Mouse (Mus musculus) limb, embryonic 12.5 days (tissue): Measurements from ENCODE around the gene Slc25a22. TPM values are rescaled to one million over a fixed set of nuclear protein-coding genes. Genes with fewer than 3 reads are reported as not detected.
A peak's percentile ranks its signal among the peaks of the same experiment; 100 is the strongest.
"Not testable (repeated sequence)": the region's sequence is repeated elsewhere in the genome, so short reads cannot be mapped to it uniquely, and the experiment has no call there.

Source experiments
- ATAC-seq: fragments of 200-750 bp; cut with Nextera tagmentation; 2 replicates; pipeline ENCODE4 v1.8.0; 2017; ENCODE audit warnings: low read depth, moderate TSS enrichment; ENCODE audit not compliant: insufficient number of reproducible peaks, insufficient read depth, low FRiP score, low TSS enrichment
- H3K27ac ChIP-seq: fragments of 300-500 bp; sonication (generic); 2 replicates; pipeline ENCODE4 v1.5.1; 2016; ENCODE audit warnings: mild to moderate bottlenecking, moderate library complexity
- H3K27me3 ChIP-seq: fragments of 300-500 bp; sonication (generic); 2 replicates; pipeline ENCODE4 v1.6.1; 2016; ENCODE audit warnings: mild to moderate bottlenecking, moderate library complexity
- H3K36me3 ChIP-seq: fragments of 300-500 bp; sonication (generic); 2 replicates; pipeline ENCODE4 v1.6.1; 2016; ENCODE audit warnings: mild to moderate bottlenecking, moderate library complexity
- H3K4me1 ChIP-seq: fragments of 300-500 bp; sonication (generic); replicated peaks from 2 replicates; pipeline ENCODE4 v1.6.1; 2016
- H3K4me2 ChIP-seq: fragments of 300-500 bp; sonication (generic); 2 replicates; pipeline ENCODE4 v1.6.1; 2016; ENCODE audit warnings: mild to moderate bottlenecking, moderate library complexity
- H3K4me3 ChIP-seq: fragments of 300-500 bp; sonication (generic); replicated peaks from 2 replicates; pipeline ENCODE4 v1.5.1; 2016; ENCODE audit warnings: mild to moderate bottlenecking
- H3K9ac ChIP-seq: fragments of 300-500 bp; sonication (generic); replicated peaks from 2 replicates; pipeline ENCODE4 v1.6.1; 2016; ENCODE audit warnings: mild to moderate bottlenecking, moderate library complexity
- H3K9me3 ChIP-seq: fragments of 300-500 bp; sonication (generic); 2 replicates; pipeline ENCODE4 v1.6.1; 2016; ENCODE audit warnings: mild to moderate bottlenecking, moderate library complexity
- WGBS: fragments of 180-500 bp; shearing (Covaris S2); methylation state at CpG from one replicate; pipeline ENCODE4 v1.1.7; 2016; 5-methylcytosine and 5-hydroxymethylcytosine counted together
- polyA plus RNA-seq: library from polyadenylated mRNA; unstranded; fragments of >200 nt; fragmentation: Nextera tagmentation; extraction: Ambion mirVana; gene quantifications from 2 replicates; pipeline ENCODE4 v1.2.1, GENCODE M21; 2016

The Slc25a22 gene
- polyA plus RNA-seq, 1 experiment from 2014 or later: 38.3 TPM

- Histone ChIP-seq H3K27me3 (peaks cover 44% of the 10 kb centered on the region), H3K36me3 (peaks cover 15% of the 10 kb centered on the region), H3K4me2 (no peak overlapping the region), H3K4me3 (no peak overlapping the region), H3K27ac (no peak overlapping the region), H3K9me3 (no peaks in the 10 kb centered on the region), H3K4me1 (peaks cover 21% of the 10 kb centered on the region), H3K9ac (no peak overlapping the region)
- no peak for ATAC-seq
- 94% methylated on average over 6 of the region's 6 CpGs for WGBS
Measured at GRCm38 (mm10) chr7:141456739-141457138, 19.0 kb upstream of the Slc25a22 start.

GRCm38 (mm10) chr7:141455610-141456314 lies 18.1 kb upstream of the Slc25a22 start:
- Histone ChIP-seq H3K36me3 (peaks cover 24% of the 10 kb centered on the region), H3K4me2 (peak overlapping the region; percentile 98), H3K9me3 (no peaks in the 10 kb centered on the region), H3K4me1 (peaks cover 17% of the 10 kb centered on the region), H3K27ac (peak overlapping the region; percentile 66; the same call in 1 of the 2 replicates), H3K4me3 (peak overlapping the region; percentile 61), H3K27me3 (peaks cover 34% of the 10 kb centered on the region), H3K9ac (peak overlapping the region; percentile 66)
- 1% methylated on average over 23 of the region's 23 CpGs for WGBS
- peak; percentile 21 for ATAC-seq

- ATAC-seq: peak; percentile 74
Measured at GRCm38 (mm10) chr7:141454967-141455551, 17.4 kb upstream of the Slc25a22 start, which contains the start of gene Pnpla2. Gene Pnpla2 (plus strand): TSS chr7:141455198.

GRCm38 (mm10) chr7:141453636-141454035 lies 15.9 kb upstream of the Slc25a22 start:
- Histone ChIP-seq H3K4me3 (no peak overlapping the region), H3K4me2 (no peak overlapping the region), H3K4me1 (peaks cover 18% of the 10 kb centered on the region), H3K9me3 (no peaks in the 10 kb centered on the region), H3K27ac (no peak overlapping the region), H3K27me3 (peaks cover 13% of the 10 kb centered on the region), H3K9ac (no peak overlapping the region), H3K36me3 (peaks cover 38% of the 10 kb centered on the region)
- 71% methylated on average over 2 of the region's 2 CpGs for WGBS
- no peak for ATAC-seq

More at GRCm38 (mm10) chr7:141454967-141455551, 17.4 kb upstream of the Slc25a22 start, which contains the start of gene Pnpla2:
- H3K27me3 ChIP-seq: peaks cover 27% of the 10 kb centered on the region
- no peaks in the 10 kb centered on the region for H3K9me3 ChIP-seq
- peaks cover 17% of the 10 kb centered on the region for H3K4me1 ChIP-seq
- H3K27ac ChIP-seq: peak within 1 kb of the TSS; percentile 66; the same call in 1 of the 2 replicates
- peak within 1 kb of the TSS; percentile 66 for H3K9ac ChIP-seq
- under 1% methylated on average over 45 of the region's 45 CpGs for WGBS
- H3K4me3 ChIP-seq: peak within 1 kb of the TSS; percentile 61
- peaks cover 31% of the 10 kb centered on the region for H3K36me3 ChIP-seq
- peak within 1 kb of the TSS; percentile 98 for H3K4me2 ChIP-seq

- Histone ChIP-seq H3K4me1 (peaks cover 24% of the 10 kb centered on the region), H3K27me3 (peaks cover 3% of the 10 kb centered on the region; the same call in 1 of the 2 replicates), H3K9ac (no peak overlapping the region), H3K36me3 (peaks cover 41% of the 10 kb centered on the region), H3K27ac (no peak overlapping the region), H3K4me2 (no peak overlapping the region), H3K4me3 (no peak overlapping the region), H3K9me3 (no peaks in the 10 kb centered on the region)
- no peak for ATAC-seq
Measured at GRCm38 (mm10) chr7:141451928-141452327, 14.2 kb upstream of the Slc25a22 start.

- under 1% methylated on average over 63 of the region's 63 CpGs for WGBS
- Histone ChIP-seq H3K9ac (peak within 1 kb of the TSS; percentile 95), H3K36me3 (peaks cover 40% of the 10 kb centered on the region), H3K9me3 (no peaks in the 10 kb centered on the region), H3K27me3 (no peaks in the 10 kb centered on the region), H3K27ac (peak within 1 kb of the TSS; percentile 64), H3K4me3 (peak within 1 kb of the TSS; percentile 88), H3K4me2 (peak within 1 kb of the TSS; percentile 79), H3K4me1 (peaks cover 26% of the 10 kb centered on the region)
- peak; percentile 85 for ATAC-seq
Measured at GRCm38 (mm10) chr7:141447110-141447991, 9.7 kb upstream of the Slc25a22 start, which contains the start of gene Rplp2. Gene Rplp2 (plus strand): TSS chr7:141447370.

GRCm38 (mm10) chr7:141446374-141446773 lies 8.7 kb upstream of the Slc25a22 start:
- 77% methylated on average over 3 of the region's 3 CpGs for WGBS
- not testable (repeated sequence) for ATAC-seq, H3K4me3 ChIP-seq, H3K4me2 ChIP-seq, H3K9me3 ChIP-seq, H3K27ac ChIP-seq, H3K27me3 ChIP-seq, H3K9ac ChIP-seq
- Histone ChIP-seq H3K36me3 (peaks cover 39% of the 10 kb centered on the region), H3K4me1 (peaks cover 33% of the 10 kb centered on the region)

- Histone ChIP-seq H3K36me3 (peaks cover 39% of the 10 kb centered on the region), H3K4me1 (peaks cover 39% of the 10 kb centered on the region), H3K4me3 (peak within 1 kb of the TSS; percentile 48), H3K9ac (peak within 1 kb of the TSS; percentile 68), H3K4me2 (peak within 1 kb of the TSS; percentile 88), H3K27ac (peak within 1 kb of the TSS; percentile 78), H3K27me3 (no peaks in the 10 kb centered on the region), H3K9me3 (no peaks in the 10 kb centered on the region)
- 0 out of 2 replicates have a peak, but pooled peaks have one; percentile 33 for ATAC-seq
- WGBS: under 1% methylated on average over 25 of the region's 25 CpGs
Measured at GRCm38 (mm10) chr7:141443828-141444237, 6.1 kb upstream of the Slc25a22 start, which contains the start of gene Pidd1. Gene Pidd1 (minus strand): TSS chr7:141444025.

- H3K36me3 ChIP-seq: peaks cover 39% of the 10 kb centered on the region
- peak overlapping the region; percentile 78 for H3K27ac ChIP-seq
- peak overlapping the region; percentile 48 for H3K4me3 ChIP-seq
- peak; percentile 0; the same call in 1 of the 2 replicates for ATAC-seq
- WGBS: 25% methylated on average over 12 of the region's 12 CpGs
- peak overlapping the region; percentile 68 for H3K9ac ChIP-seq
- H3K4me1 ChIP-seq: peaks cover 34% of the 10 kb centered on the region
- peak overlapping the region; percentile 88 for H3K4me2 ChIP-seq
- no peaks in the 10 kb centered on the region for H3K27me3 ChIP-seq
- no peaks in the 10 kb centered on the region for H3K9me3 ChIP-seq
Measured at GRCm38 (mm10) chr7:141443081-141443821, 5.6 kb upstream of the Slc25a22 start.

GRCm38 (mm10) chr7:141442199-141442598 lies 4.5 kb upstream of the Slc25a22 start:
- no peaks in the 10 kb centered on the region for H3K9me3 ChIP-seq
- no peaks in the 10 kb centered on the region for H3K27me3 ChIP-seq
- H3K27ac ChIP-seq: no peak overlapping the region
- H3K4me2 ChIP-seq: peak overlapping the region; percentile 88
- H3K4me1 ChIP-seq: peaks cover 32% of the 10 kb centered on the region
- 89% methylated on average over 13 of the region's 13 CpGs for WGBS
- H3K4me3 ChIP-seq: peak overlapping the region; percentile 48; the same call in 1 of the 2 replicates
- ATAC-seq: no peak
- peak overlapping the region; percentile 68 for H3K9ac ChIP-seq
- H3K36me3 ChIP-seq: peaks cover 45% of the 10 kb centered on the region
